Mouse (Mus musculus) ES-Bruce4 (cell line): ENCODE results near the gene Mep1a.

ENCODE experiments used
- CTCF ChIP-seq: IDR thresholded peaks from one replicate; pipeline ENCODE4 v1.8.1; 2011; ENCODE audit warnings: low read depth, low read length
- EP300 ChIP-seq: IDR thresholded peaks from 2 replicates; pipeline ENCODE4 v1.6.1; 2011; ENCODE audit warnings: low read depth, low read length; ENCODE audit not compliant: insufficient read depth
- POLR2A ChIP-seq: IDR thresholded peaks from one replicate; pipeline ENCODE4 v1.8.1; 2011; ENCODE audit warnings: low read length; ENCODE audit not compliant: insufficient read depth

- TF ChIP-seq POLR2A = no peak
- TF ChIP-seq CTCF = no peak
- no peak for TF ChIP-seq EP300
These were observed at the start of gene Mep1a for GRCm38 (mm10) chr17:43502592-43502991.
